Mouse (Mus musculus) cerebral cortex, adult 2 months (tissue): Measurements from ENCODE around the gene Rfx6.

ENCODE experiments used
- WGBS: fragments of 180-500 bp; shearing (Covaris S2); methylation state at CpG from one replicate; pipeline ENCODE4 v1.1.7; 2018; 5-methylcytosine and 5-hydroxymethylcytosine counted together

Rfx6 gene

DNA sequence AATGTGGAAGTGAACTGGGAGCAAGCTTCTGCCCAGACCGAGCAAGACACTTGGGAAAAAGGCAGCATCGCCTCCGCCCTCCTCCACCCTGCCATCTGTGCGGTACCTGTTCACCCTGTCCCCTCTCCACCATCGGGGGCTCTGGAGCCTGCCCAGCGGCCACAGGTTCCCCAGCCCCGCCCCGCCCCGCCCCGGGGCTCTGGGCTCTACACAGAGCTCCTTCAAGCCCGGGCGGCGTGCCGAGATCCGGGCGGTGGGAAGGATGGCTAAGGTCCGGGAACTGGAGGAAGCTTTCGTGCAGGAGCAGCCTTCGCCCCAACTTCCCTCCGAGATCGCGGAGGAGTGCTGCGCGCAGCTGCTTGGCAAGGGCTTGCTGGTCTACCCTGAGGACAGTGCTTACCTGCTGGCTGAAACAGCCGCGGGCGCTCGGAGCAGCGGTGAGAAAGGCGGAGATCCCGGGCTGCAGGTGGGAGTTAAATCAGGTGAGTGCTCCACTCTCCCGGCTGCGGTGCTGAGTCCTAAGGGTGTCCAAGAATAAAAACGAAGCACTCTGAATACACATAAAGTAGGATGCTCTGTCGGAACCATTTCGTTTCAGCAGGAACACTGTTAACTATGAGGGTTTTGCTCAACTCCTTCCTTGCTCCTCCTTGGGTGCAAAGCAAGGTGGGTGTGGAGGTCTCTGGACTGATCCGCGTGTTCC is at the start of gene Rfx6:
Gene Rfx6 (plus strand): TSS at position 209 of the 703 bp plus-strand sequence.
- 1% methylated on average over 38 of the region's 38 CpGs for WGBS

DNA sequence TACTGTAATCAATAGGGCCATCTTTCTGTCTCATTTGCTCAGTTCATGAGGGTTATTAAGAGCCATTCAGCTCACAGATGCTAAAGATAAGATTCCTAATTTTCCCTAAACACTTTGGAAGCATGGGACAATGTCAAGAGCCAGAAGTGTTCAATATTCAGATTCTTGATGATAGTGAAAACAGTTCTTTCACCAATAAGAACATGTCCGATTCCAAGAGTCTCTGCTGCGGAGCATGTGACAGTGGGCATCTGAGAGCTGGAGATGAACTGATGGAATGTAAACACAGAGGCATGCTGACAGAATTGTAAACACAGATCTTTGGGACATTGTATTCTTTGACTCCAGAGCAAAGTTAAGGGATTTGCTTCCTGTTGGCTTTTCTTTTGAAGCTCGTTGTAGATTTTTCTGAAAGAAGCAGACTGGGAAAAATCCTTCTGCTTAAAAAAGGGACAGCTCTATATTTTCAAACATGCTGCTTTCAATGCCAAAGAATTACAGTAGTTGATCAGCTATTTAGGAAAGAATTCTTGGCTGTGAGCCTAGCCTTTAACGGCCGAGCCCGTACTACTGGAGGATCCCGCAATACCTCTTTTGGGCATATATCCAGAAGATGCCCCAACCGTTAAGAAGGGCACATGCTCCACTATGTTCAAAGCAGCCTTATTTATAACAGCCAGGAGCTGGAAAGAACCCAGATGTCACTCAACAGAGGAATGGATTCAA is 46.0 kb upstream of the Rfx6 start, which contains the start of gene Gprc6a:
Gene Gprc6a (minus strand): TSS at position 51 of the 726 bp plus-strand sequence.
- whole genome bisulfite sequencing, result 20% methylated on average over 8 of the region's 8 CpGs

DNA sequence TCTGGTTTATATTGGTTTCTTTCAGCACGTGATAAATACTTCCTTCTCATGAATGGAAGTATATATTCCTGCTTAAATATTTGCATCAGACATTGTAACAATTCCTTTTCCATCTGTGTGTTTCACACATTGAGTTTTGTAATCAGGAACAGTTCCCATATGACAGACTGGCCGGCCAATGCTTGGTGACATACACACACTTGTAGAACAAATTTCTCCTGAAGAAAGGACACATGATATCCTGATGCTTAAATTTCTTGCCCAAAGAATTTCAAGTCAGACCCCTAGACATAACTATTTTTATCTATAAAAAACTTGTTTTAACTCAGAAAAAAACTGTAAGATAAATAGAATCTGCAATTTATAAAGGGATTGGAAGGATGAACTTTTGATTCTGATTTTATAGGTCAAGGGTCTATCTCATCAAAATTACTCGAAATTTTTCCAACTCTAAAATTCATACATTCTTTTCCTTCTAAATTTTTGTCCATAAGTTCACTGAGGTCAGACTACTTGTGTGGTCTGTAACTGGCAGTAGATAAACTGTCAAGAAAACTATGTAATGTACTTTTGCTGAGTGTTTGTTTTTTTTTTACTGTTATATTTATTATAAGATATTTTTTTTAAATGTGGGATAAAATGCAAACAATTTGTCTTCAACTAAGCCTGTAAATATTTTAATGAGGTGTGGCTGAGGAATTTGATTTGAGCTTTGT is 27.9 kb upstream of the Rfx6 start:
- 55% methylated on average over 3 of the region's 3 CpGs for WGBS

DNA sequence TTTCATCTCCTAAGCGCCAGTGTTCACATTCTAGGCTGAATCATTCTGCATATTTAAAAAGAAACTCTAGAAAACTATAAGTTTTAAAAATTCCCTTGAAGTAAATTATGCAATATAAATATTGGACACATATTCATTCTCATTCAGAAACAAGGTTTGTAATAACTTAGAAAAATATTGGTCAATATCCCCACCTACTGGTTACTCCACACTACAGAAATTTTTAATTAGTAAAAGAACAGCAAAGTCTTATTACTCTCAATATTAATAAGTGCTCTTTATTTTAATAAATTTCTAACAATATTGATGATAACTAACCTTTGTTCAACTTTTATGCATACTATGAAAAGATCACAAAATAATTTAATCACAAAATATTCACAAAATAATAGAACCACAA is 20.2 kb upstream of the Rfx6 start:
- WGBS, result 44% methylated on average over 1 of the region's 1 CpGs

DNA sequence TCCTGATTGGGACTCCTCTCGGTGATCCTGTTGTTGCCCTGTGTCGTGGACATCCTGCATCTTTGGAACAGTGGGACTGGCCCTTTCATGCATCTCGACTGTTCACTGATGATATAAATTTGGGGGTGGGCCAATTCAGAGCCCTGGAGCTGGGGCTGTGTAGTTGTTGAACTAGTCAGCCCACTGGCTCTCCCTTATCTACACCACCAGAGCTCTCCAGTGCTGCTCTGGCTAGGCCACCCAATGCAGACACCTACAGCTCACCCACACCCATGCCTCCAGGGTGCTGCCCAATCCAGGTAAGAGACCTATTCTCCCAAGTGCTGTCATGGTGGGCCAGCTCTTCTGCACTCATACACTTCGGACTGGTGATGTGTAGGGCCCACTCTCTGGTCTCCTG is 6.0 kb upstream of the Rfx6 start:
- 89% methylated on average over 4 of the region's 4 CpGs for WGBS

DNA sequence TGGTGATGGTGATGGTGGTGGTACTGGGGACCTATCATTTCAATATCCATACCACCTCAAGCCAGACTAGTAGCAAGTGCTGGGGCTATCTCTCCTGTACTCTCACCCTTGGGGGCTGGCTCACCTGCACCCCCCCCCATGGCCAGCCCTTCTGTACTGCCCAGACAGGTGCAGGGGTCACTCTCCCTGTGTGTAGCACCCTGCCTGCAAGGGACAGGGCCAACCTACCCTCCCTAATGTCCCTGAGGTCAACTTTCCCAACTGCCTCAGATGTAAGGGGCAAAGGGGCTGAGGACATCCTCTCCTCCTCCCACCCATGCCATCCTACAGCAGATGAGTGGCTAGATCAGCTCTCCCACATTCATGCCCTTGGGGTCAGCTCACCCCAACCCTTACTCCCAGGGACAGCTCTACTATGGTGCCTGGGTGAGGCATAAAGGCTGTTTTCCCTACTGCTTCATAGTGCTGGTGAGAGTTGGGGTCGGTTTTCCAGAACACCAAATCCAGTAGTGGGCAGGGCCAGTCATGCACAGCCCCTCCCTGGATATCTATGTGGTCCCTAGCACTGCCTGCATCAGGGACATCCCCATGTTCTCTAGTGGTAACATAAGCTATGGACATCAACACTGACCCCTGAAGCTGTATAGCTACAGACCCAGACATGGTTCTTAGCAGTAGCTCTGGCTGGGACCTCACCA is 5.3 kb upstream of the Rfx6 start:
- 39% methylated on average over 1 of the region's 1 CpGs for WGBS

DNA sequence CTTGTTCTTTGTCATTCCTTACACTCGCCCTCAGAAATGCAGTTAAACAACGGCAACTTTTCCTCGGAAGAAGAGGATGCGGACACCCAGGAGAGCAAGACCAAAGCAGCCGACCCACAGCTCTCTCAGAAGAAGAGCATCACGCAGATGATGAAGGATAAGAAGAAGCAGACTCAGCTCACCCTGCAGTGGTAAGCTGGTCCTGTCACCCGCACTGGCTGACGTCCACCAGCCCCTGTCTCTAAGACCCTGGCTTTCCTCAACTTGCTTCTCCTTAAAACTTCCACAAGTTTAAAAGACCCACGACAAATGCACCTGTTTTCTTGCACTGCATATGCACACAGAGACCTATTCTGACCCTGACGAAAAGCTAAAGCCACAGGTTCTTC is 689 bp downstream of the Rfx6 start:
- WGBS, result 10% methylated on average over 10 of the region's 10 CpGs

DNA sequence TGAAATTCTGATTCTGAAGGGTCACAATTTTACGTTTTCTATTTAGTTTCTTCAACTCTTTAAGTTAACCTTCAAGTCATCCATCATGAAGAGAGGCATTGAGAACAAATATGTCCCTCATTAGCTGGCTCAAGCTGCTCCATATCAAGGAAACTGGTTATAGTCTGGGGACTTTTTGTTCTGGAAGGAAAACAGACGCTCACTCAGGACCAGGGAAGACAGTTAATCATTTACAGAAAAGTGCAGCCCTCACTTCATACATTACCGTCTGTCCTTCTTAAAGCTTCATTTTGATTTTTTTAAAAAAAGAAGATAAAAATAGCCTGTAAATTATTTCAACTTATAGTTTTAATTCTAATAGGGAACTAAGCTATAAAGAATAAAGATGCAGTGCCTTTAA is 43.3 kb downstream of the Rfx6 start:
- WGBS, result 73% methylated on average over 3 of the region's 3 CpGs

DNA sequence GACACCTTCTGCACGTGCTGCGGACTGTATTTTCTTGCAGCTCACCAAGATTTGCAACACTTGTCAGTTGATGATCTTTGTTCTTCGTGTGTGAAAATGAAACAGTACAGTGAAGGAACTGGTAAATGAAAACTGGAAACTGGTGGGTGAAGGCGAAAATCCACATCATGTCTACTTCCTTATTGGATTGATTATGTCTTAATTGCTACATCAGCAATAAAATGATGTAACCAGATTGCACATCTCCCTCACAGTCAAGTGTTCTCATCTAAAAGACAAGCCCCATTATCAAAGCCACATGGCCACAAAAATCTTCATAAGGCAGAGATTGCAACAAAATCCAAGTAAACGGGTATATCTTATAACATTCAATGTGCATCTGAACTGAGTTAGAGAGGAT is 83.9 kb downstream of the Rfx6 start:
- 88% methylated on average over 5 of the region's 5 CpGs for WGBS

DNA sequence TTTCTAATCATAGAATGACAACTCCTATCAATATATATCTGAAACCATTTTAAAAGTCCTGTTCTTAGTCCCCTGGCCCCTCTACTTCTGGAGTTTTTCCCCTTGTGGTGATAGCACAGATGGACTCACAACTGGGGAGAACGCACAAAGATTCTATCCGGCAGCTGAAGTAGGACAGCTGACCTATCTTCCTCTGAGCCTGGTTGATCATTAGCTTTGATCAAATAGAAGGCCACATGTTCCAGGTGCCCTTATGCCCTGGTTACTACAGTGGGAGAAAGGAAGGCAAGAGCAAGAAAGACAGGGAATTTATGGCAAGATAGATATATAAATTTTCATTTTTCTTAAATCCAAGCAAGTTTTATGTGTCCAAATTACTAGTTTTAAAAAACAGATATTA is 85.7 kb downstream of the Rfx6 start:
- 97% methylated on average over 2 of the region's 2 CpGs for WGBS

DNA sequence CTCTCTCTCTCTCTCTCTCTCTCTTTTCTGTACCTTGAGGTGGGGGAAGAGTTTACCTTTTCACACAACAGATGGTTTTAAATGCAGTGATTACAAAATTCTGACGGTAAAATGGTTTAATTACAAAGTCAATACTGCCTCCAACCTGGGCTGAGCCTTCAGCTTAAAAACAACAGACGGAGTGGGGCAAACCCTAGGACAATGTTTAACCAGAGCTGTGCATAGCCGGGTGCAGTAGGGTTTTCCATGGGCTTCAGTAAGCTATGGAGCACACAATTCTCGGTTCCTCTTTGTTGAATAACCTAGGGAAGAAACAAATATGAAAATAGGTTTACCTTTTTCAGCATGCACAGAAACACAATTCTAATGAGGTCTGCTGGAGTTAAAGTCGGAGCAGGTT is 90.9 kb downstream of the Rfx6 start:
- 48% methylated on average over 5 of the region's 5 CpGs for WGBS

DNA sequence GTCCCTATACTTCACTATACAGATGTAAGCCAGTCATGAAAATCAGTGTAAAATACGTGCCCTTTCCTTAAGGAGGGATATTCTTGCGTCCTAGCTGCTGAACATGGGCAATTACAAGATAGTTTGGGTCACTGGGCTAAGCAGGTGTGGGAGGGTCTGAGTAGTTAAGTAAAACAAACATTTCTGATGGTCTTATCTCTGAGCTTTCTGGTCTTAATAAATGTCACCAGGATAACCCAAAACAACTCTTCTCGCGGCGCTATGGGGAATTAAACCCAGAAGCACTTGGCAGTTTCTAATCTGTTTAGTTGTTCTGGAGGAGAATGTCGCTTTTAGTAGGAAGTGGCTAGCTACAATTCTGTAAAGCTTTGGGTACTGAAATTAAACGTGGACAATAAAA is 91.7 kb downstream of the Rfx6 start:
- 68% methylated on average over 7 of the region's 7 CpGs for WGBS

DNA sequence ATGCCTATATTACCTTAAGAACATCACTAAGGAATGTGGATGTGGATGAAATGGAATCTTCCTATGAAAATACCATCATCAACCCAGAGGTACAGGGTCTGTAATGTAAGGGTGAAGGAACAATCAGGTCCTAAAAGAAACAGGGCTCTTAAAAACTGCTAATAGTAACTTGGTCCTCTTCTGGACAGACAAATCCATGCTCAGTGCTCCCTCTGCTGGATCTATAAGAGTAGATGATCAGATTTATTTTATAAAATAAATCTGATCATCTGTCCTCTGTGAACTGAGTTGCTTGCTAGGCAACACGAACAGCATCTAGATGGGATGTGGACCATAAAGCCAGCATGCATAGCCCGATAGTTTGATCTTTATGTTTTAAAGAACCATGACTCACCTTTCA is 102.1 kb downstream of the Rfx6 start:
- whole genome bisulfite sequencing, result 72% methylated on average over 2 of the region's 2 CpGs
